Mouse (Mus musculus): ENCODE results near the gene Gm28036. TPM values are rescaled to one million over a fixed set of nuclear protein-coding genes. Genes with fewer than 3 reads are reported as not detected.
A peak's percentile ranks its signal among the peaks of the same experiment; 100 is the strongest.
"Not testable (repeated sequence)": the region's sequence is repeated elsewhere in the genome, so short reads cannot be mapped to it uniquely, and the experiment has no call there.

The Gm28036 gene
- polyA plus RNA-seq, 1 experiment from 2014 or later: 13.6 TPM

- Histone ChIP-seq H3K9ac (ENCODE audit: low read length) (peak overlapping the region; percentile 86), H3K4me2 (ENCODE audit: low read length) (peak overlapping the region; percentile 81), H3K27me3 (replicated peaks; ENCODE audit: control insufficient read depth, insufficient read depth, low read length) (no peaks in the 10 kb centered on the region), H3K9me3 (ENCODE audit: control insufficient read depth, low read length) (no peaks in the 10 kb centered on the region), H3K36me3 (ENCODE audit: control insufficient read depth, insufficient read depth, low read length) (peaks cover 24% of the 10 kb centered on the region), H3K4me1 (replicated peaks; ENCODE audit: control insufficient read depth, insufficient read depth, low read length) (peaks cover 5% of the 10 kb centered on the region; the same call in 1 of the 2 replicates), H3K27ac (ENCODE audit: low read depth) (peak overlapping the region; percentile 88), H3K4me3 (ENCODE audit: low read depth, low read length) (peak overlapping the region; percentile 83)
- DNase-seq (ENCODE audit: low spot score): no peak
- WGBS: 1% methylated on average over 16 of the region's 16 CpGs
- ATAC-seq (replicated peaks; ENCODE audit: low FRiP score, low TSS enrichment, low read depth): no peak
Measured at GRCm38 (mm10) chr2:156143367-156143766, 16.5 kb upstream of the Gm28036 start.

GRCm38 (mm10) chr2:156142820-156143219, 15.9 kb upstream of the Gm28036 start:
- DNase-seq (ENCODE audit: low spot score) (no peak), ATAC-seq (replicated peaks; ENCODE audit: low FRiP score, low TSS enrichment, low read depth) (no peak)
- Histone ChIP-seq H3K36me3 (ENCODE audit: control insufficient read depth, insufficient read depth, low read length) (peaks cover 18% of the 10 kb centered on the region), H3K9ac (ENCODE audit: low read length) (peak overlapping the region; percentile 86; the same call in 1 of the 2 replicates), H3K27me3 (replicated peaks; ENCODE audit: control insufficient read depth, insufficient read depth, low read length) (no peaks in the 10 kb centered on the region), H3K4me3 (ENCODE audit: low read depth, low read length) (peak overlapping the region; percentile 83; the same call in 1 of the 2 replicates), H3K4me2 (ENCODE audit: low read length) (peak overlapping the region; percentile 81), H3K27ac (ENCODE audit: low read depth) (no peak overlapping the region), H3K9me3 (ENCODE audit: control insufficient read depth, low read length) (no peaks in the 10 kb centered on the region), H3K4me1 (replicated peaks; ENCODE audit: control insufficient read depth, insufficient read depth, low read length) (peaks cover 5% of the 10 kb centered on the region; the same call in 1 of the 2 replicates)
- 82% methylated on average over 2 of the region's 2 CpGs for whole genome bisulfite sequencing

- Histone ChIP-seq H3K36me3 (ENCODE audit: control insufficient read depth, insufficient read depth, low read length) (peaks cover 12% of the 10 kb centered on the region), H3K4me3 (ENCODE audit: low read depth, low read length) (no peak overlapping the region), H3K27ac (ENCODE audit: low read depth) (no peak overlapping the region), H3K9me3 (ENCODE audit: control insufficient read depth, low read length) (no peaks in the 10 kb centered on the region), H3K27me3 (replicated peaks; ENCODE audit: control insufficient read depth, insufficient read depth, low read length) (no peaks in the 10 kb centered on the region), H3K9ac (ENCODE audit: low read length) (no peak overlapping the region), H3K4me1 (replicated peaks; ENCODE audit: control insufficient read depth, insufficient read depth, low read length) (no peaks in the 10 kb centered on the region), H3K4me2 (ENCODE audit: low read length) (no peak overlapping the region)
- no peak for ATAC-seq (replicated peaks; ENCODE audit: low FRiP score, low TSS enrichment, low read depth)
- WGBS: 81% methylated on average over 6 of the region's 6 CpGs
- DNase-seq (ENCODE audit: low spot score): no peak
Measured at GRCm38 (mm10) chr2:156135695-156136094, 8.8 kb upstream of the Gm28036 start.

GRCm38 (mm10) chr2:156134161-156134560, 7.3 kb upstream of the Gm28036 start:
- H3K4me3 ChIP-seq (ENCODE audit: low read depth, low read length): no peak overlapping the region
- H3K9ac ChIP-seq (ENCODE audit: low read length): no peak overlapping the region
- H3K27ac ChIP-seq (ENCODE audit: low read depth): no peak overlapping the region
- no peaks in the 10 kb centered on the region for H3K9me3 ChIP-seq (ENCODE audit: control insufficient read depth, low read length)
- no peaks in the 10 kb centered on the region for H3K27me3 ChIP-seq (replicated peaks; ENCODE audit: control insufficient read depth, insufficient read depth, low read length)
- ATAC-seq (replicated peaks; ENCODE audit: low FRiP score, low TSS enrichment, low read depth) (no peak), DNase-seq (ENCODE audit: low spot score) (no peak)
- WGBS: 93% methylated on average over 5 of the region's 5 CpGs
- no peaks in the 10 kb centered on the region for H3K4me1 ChIP-seq (replicated peaks; ENCODE audit: control insufficient read depth, insufficient read depth, low read length)
- H3K4me2 ChIP-seq (ENCODE audit: low read length): no peak overlapping the region
- peaks cover 12% of the 10 kb centered on the region for H3K36me3 ChIP-seq (ENCODE audit: control insufficient read depth, insufficient read depth, low read length)

- Histone ChIP-seq H3K4me3 (ENCODE audit: low read depth, low read length) (no peak overlapping the region), H3K4me2 (ENCODE audit: low read length) (no peak overlapping the region), H3K27ac (ENCODE audit: low read depth) (no peak overlapping the region), H3K9ac (ENCODE audit: low read length) (no peak overlapping the region), H3K27me3 (replicated peaks; ENCODE audit: control insufficient read depth, insufficient read depth, low read length) (no peaks in the 10 kb centered on the region), H3K36me3 (ENCODE audit: control insufficient read depth, insufficient read depth, low read length) (peaks cover 32% of the 10 kb centered on the region), H3K9me3 (ENCODE audit: control insufficient read depth, low read length) (no peaks in the 10 kb centered on the region), H3K4me1 (replicated peaks; ENCODE audit: control insufficient read depth, insufficient read depth, low read length) (no peaks in the 10 kb centered on the region)
- WGBS: 94% methylated on average over 5 of the region's 5 CpGs
- DNase-seq (ENCODE audit: low spot score) (no peak), ATAC-seq (replicated peaks; ENCODE audit: low FRiP score, low TSS enrichment, low read depth) (no peak)
Measured at GRCm38 (mm10) chr2:156123731-156124130, 3.2 kb downstream of the Gm28036 start.

- Histone ChIP-seq H3K9me3 (ENCODE audit: control insufficient read depth, low read length) (no peaks in the 10 kb centered on the region), H3K9ac (ENCODE audit: low read length) (no peak overlapping the region), H3K4me2 (ENCODE audit: low read length) (no peak overlapping the region), H3K27me3 (replicated peaks; ENCODE audit: control insufficient read depth, insufficient read depth, low read length) (no peaks in the 10 kb centered on the region), H3K4me1 (replicated peaks; ENCODE audit: control insufficient read depth, insufficient read depth, low read length) (no peaks in the 10 kb centered on the region), H3K27ac (ENCODE audit: low read depth) (no peak overlapping the region), H3K36me3 (ENCODE audit: control insufficient read depth, insufficient read depth, low read length) (peaks cover 10% of the 10 kb centered on the region), H3K4me3 (ENCODE audit: low read depth, low read length) (no peak overlapping the region)
- ATAC-seq (replicated peaks; ENCODE audit: low FRiP score, low TSS enrichment, low read depth) (no peak), DNase-seq (ENCODE audit: low spot score) (no peak)
Measured at GRCm38 (mm10) chr2:156119566-156119965, 7.3 kb downstream of the Gm28036 start.

GRCm38 (mm10) chr2:156112080-156112423, 14.8 kb downstream of the Gm28036 start:
- not testable (repeated sequence) for DNase-seq (ENCODE audit: low spot score); H3K9me3 ChIP-seq (ENCODE audit: control insufficient read depth, low read length); H3K27me3 ChIP-seq (replicated peaks; ENCODE audit: control insufficient read depth, insufficient read depth, low read length); H3K27ac ChIP-seq (ENCODE audit: low read depth); H3K4me1 ChIP-seq (replicated peaks; ENCODE audit: control insufficient read depth, insufficient read depth, low read length); ATAC-seq (replicated peaks; ENCODE audit: low FRiP score, low TSS enrichment, low read depth); H3K36me3 ChIP-seq (ENCODE audit: control insufficient read depth, insufficient read depth, low read length)
- WGBS: 29% methylated on average over 5 of the region's 5 CpGs
- Histone ChIP-seq H3K4me3 (ENCODE audit: low read depth, low read length) (peak overlapping the region; percentile 97), H3K9ac (ENCODE audit: low read length) (peak overlapping the region; percentile 97), H3K4me2 (ENCODE audit: low read length) (peak overlapping the region; percentile 47)

GRCm38 (mm10) chr2:156111358-156112079, 15.4 kb downstream of the Gm28036 start, which contains the start of the genes Cpne1 and Rbm12:
Gene Cpne1 (minus strand): TSS chr2:156111965.
Gene Rbm12 (minus strand): TSS chr2:156111978.
- H3K27me3 ChIP-seq (replicated peaks; ENCODE audit: control insufficient read depth, insufficient read depth, low read length): no peaks in the 10 kb centered on the region
- H3K9ac ChIP-seq (ENCODE audit: low read length): peak within 1 kb of the TSS; percentile 97
- peak; percentile 94 for ATAC-seq (replicated peaks; ENCODE audit: low FRiP score, low TSS enrichment, low read depth)
- peak within 1 kb of the TSS; percentile 97 for H3K4me3 ChIP-seq (ENCODE audit: low read depth, low read length)
- H3K27ac ChIP-seq (ENCODE audit: low read depth): peak within 1 kb of the TSS; percentile 92
- H3K4me1 ChIP-seq (replicated peaks; ENCODE audit: control insufficient read depth, insufficient read depth, low read length): peaks cover 9% of the 10 kb centered on the region
- peak; percentile 98 for DNase-seq (ENCODE audit: low spot score)
- H3K9me3 ChIP-seq (ENCODE audit: control insufficient read depth, low read length): no peaks in the 10 kb centered on the region
- WGBS: under 1% methylated on average over 62 of the region's 74 CpGs
- peaks cover 5% of the 10 kb centered on the region for H3K36me3 ChIP-seq (ENCODE audit: control insufficient read depth, insufficient read depth, low read length)
- peak within 1 kb of the TSS; percentile 83 for H3K4me2 ChIP-seq (ENCODE audit: low read length)

Data from intestine, embryonic 14.5 days (tissue).